Mouse (Mus musculus) heart, adult 18-20 months (tissue): Measurements from ENCODE around the gene Gpc3. TPM values are rescaled to one million over a fixed set of nuclear protein-coding genes. Genes with fewer than 3 reads are reported as not detected.

Experiments used
- DNase-seq, 2 experiments: peaks; one replicate each; pipeline ENCODE4 v3.0.0; 2021 to 2022; ENCODE audit warnings: mixed read lengths in 1 of 2
- total RNA-seq, 2 experiments: library from RNA; stranded (reverse); gene quantifications; 2 replicates each; pipeline ENCODE4 v1.2.3; 2021

Gpc3 gene
- total RNA-seq, 2 experiments from 2014 or later, result 10.3 to 17.4 TPM

DNA sequence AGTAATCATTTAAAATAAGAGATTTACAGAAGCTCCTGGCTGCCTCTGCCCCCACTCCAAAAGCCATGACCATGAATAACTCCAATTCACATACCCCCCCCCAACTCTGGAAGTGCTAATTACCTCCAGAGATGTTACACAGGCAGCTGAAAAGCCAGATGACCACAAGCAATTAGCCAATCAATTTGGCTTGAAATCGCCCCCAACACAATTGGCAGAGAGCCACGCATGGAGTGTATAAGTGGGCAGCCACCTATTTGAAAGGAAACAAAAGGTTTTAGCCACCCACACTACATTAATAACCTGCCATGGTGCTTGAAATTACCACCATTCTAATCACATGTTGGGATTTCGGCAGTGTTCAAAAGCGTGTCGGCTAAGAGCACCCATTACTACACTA, 55.2 kb downstream of the Gpc3 start:
- DNase-seq, result no peak

DNA sequence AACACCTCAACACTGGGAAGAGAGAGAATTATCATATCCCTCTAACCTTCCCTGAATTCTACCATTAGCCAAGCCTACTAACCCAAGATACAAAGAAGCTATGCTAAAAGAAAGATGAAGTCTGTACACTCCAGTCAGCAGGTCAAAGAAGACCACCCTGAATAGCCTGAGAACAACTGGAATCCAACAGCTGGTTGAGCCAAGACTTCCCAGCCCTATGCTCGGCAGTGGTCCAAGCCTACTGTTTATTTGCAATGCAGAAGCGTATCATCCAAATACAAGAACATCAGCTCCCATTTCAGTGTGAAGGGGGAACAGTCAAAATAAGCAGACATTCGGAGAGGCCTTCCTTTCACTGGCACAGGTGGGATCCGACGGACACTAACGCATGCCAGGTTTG, 56.3 kb downstream of the Gpc3 start:
- DNase-seq, result peak; percentile 14 to 24

DNA sequence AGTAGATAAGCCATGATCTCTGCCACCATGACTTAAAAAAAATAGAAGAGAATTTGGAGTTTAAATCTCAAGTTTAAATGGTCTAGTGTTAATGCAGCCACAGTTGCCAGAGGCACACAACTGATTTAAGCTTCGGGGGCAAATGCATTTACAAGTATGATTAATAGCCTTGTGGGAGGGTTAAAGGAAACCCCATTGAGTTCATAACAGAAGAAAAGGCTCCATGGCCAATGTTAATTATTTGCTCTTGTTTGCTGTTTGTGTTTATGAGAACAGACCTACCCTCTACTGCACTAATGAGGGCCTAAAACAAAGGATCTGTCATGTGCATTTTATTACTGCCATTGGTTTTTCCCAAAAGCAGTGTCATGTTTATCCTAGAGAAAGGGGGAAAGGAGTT, 62.5 kb downstream of the Gpc3 start:
- no peak for DNase-seq

DNA sequence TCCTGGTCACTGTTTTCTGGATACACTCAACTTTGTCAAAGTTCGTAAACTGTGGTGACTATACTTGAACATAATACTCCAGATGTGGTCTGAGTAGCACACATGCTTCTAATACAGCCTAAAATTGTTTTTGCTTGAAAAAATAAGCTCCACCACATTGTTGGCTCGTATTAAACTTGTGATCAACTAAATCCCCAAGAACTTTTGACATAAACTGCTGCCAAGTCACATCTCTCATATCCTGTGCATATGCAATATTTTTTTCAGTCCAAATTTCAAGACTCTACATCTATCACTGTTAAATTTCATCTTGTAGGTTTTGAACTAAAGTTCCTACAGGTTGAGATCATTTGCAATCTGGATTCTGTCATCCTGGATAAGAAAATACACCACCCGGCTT, 69.1 kb downstream of the Gpc3 start:
- no peak for DNase-seq

DNA sequence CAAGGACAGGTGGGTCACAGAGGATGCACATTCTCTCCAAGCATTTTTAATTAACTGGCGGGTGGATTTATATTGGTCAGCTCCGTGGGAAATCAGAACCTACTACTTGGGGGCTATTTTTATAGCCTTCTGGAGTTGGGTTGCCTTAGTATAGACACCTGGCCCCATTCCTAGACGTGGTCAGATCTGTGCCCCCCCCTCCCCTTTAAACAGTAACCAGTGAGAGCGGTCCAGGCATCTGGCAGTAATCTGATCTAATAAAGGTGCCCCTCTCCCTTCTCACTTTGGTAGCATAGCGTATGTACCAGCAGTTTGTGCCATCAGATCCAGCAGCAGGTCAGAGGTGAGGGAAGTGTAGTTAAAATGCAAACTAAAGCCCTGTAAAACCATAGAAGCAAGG, 76.5 kb downstream of the Gpc3 start:
- DNase-seq, result no peak

DNA sequence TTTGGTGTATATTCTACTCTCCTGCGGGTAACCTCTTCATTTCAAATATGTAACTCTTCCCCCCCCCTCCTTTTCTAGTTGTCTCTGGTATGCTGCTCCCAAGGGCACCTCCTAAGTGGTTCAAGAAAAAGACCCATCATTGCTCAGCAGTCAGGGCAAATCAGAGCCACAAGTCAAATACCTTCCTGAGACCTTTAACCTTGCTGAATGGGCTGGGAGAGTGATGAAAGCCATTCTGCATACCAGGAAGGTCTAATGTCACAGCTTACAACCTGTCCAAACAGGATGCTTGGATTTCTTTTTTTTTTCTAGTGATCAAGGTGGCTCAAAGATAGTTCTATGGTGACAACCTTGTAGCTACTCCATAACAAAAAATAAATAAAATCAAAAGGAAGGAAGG, 80.0 kb downstream of the Gpc3 start:
- DNase-seq, result no peak

DNA sequence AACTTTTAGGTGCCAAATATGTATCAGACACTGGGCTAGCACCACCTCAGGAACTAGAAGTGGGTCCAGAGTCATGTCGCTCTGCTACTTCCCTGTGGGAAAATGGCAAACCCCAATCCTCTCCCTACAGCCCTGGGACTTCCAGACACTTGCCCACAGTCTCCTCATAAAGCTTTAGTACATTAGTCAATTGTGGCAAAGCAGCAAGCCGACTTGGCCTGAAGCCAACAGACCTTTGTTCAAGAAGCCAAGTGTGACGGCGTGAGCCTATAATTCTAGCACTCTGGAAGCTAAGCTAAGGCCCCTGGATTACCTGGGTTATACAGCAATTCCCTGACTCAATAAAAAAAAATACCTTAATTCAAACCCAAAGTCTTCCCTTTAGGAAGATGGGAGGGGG, 80.7 kb downstream of the Gpc3 start:
- DNase-seq, result no peak

DNA sequence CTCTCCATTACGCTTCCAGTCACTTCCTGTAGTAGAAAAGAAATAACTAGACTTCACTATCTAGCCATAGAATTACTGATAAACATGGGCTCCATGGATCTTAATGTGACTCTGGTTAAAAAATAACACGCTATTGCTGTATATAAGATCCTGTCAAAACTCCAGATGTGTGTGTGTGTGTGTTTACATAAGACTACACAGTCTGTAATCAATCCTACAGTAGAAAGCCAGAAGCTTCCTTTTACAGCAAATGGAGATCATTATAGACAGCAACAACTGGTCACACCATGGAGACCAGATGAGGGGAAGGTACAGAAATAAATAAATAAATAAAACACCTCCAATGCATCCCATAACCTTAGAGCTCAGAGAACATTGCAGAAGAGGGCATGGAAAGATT, 81.6 kb downstream of the Gpc3 start:
- DNase-seq, result no peak

DNA sequence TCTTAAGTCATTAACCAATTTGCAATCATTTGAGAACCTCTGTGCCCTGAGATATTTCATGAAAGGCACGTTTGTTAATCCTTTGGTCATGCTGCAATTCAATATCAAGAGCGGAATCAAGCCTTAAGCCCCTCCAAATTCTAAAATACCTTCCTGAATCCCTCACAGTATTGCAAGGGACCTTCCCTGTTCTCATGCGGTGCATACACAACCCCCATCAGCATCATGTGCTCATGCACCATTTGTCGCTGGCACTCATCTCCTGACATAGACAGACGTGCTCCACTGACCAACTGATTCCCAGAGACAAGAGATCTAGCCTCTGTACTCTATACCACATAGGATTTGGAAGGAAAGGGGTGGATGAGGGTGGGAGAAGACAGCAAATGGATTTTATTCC, 87.7 kb downstream of the Gpc3 start:
- DNase-seq, result no peak

DNA sequence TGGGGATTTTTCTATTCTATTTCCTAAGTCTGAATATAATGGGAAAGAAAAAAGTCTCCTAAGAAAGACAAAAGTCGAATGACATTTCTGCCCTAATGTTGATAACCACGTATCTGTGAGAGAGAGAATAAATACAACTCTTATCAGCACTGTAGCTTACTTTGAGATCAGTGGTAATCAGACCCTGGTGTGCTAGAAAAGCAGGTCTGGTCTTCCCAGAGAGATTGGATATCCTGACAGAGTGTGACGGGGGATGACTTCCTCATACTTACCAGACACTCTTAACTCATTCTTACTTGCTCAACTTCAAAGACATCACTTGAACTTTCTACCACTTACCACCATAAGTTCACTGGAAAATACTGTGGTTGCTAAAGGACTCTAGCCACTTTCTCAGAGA, 88.6 kb downstream of the Gpc3 start:
- DNase-seq, result no peak

DNA sequence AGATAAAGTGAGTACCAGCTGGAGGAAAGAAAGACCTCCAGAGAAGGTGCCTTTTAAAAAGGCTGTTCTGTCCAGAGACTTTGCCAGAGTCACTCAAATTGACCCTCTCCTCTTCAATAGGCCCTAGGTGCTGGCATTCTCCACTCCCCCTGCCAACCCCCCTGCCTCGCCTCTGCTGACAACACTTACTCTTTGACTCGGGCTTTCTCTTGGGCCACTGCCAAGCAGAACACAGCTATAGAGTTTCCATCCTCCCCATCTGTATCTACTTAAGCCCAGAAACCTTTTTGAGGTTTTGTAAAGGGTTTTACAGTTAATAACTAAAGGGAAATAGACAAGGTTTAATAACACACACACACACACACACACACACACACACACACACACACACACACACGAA, 99.2 kb downstream of the Gpc3 start:
- peak in 1 of 2 experiments; percentile 4 for DNase-seq

DNA sequence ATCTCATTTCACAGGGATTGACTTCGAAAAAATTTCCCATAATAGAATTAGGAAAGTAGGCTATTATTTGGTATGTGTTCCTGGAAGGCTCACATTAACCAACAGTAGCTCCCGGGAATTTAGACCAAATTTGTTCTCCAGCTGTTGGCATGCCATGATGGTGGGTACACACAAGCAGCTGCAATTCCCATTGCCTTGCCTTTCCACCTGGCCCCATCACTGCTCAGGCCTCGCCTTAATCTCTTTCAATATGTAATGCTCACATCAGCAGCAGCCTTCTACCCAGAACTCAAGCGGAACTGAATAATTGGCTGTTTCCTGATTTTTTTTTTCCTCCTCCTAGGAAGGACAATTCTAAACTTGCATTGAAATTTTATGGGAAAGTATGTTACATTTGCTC, 102.6 kb downstream of the Gpc3 start:
- no peak for DNase-seq

DNA sequence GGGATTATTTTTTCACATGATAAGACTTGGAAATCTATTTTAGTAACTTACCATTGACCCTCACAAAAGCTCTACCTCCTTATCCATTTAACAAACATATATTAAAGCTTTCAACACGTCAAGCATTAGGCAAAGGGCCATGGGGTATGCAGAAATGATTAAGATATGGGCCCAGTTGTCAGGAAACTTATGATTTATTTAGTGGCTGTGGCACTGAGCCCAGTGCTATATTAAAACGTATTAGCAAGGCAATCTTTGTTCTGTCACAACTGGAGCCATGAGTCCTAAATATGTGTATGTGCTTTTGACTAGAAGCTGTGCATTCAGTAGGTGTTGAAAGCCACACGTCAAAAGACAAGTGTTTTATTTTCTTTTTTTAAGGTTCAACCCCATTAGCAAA, 109.9 kb downstream of the Gpc3 start:
- no peak for DNase-seq

DNA sequence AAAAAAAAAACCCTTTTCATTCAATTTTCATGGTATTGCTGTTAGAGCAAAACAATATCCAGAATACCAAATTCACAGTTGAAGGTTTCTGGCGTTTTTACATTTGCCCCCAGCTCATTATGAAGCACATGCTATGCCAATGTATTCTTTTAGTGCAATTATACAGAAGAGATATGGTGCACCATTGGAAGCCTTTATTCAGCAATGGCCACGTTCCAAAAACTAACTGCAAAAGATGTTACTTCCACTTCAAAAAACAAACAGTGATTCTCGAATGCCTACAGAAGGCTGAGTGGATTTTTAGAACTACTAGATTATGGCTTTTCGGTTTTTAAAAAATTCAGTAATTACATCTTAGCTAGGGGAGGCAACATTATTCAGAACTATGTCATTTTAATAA, 124.3 kb downstream of the Gpc3 start:
- DNase-seq, result no peak

DNA sequence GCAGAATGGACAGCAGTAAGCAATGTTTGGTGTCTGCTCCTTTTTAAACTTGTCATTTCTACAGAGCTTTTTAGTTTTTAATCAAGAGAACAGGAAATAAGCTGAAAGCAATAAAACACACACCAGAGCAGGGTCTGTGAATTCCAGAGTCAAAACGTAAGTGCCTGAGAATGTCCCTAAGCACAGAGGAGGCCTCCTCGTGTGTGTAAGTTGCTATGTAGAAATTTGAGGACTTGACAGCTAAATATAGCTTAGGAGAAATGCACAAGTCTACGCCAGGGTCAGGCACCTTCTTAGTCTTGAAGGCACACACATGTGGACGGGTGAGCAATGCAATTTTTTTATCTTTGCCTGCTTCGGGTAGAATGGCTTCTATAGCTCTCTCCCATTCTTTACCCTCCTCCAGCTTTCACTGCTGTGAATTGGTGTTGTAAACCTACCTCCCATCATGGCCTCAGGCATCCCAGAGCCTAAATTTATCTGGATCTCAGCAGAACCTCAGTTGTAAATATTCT, 158.6 kb downstream of the Gpc3 start:
- no peak for DNase-seq

DNA sequence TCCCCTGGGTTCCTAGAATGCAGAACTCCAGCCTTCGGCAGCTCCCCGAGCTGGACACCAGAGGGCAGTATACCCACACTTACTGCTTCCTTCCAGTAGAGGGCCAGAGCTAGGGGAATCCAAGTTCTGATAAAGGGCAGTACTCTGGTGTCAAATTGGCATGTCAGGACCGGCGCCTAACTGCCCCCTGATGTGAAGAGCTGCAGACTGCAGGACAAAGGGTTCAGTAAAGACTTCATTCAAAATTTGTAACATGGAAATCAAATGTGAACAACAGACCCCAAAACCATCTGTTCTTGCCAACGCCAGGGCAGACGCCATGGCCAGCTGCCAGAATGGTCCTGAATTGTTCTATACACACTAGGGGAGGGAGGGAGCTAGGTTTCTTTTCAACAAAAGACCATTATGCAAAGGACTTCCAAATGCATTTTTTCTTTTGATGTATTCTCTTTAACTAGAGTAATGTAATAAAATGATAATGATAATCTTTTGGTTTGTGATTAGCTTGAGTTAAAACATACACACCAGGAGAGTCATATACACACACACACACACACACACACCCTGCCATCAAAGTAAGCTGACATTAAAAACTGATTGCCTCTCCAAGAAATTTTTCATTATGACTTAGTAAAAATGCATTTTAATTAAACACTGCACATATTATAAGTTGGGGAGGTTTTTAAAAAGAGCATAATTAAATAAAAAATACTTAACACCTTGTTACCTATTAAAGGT, 160.1 kb downstream of the Gpc3 start:
- DNase-seq, result peak; percentile 51 to 81

DNA sequence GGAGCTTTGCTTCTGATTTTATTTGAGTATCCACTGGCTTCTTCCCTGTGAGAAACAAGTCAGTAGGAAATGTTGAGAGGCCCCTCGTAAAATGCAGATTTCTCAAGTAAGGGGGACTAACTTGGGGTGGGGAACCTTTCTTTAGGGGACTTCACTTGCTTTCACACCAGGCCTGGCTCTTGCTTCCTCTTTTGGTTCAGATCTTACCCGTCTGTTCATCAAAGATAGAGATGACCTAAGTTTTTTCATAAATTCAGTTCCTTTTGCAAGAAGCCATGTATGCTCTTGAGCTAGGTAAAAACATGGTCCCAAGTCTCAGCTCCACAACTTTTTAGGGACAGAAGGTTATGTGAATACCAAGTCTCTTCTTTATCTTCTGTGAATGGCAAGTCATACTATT, 164.6 kb downstream of the Gpc3 start:
- no peak for DNase-seq

DNA sequence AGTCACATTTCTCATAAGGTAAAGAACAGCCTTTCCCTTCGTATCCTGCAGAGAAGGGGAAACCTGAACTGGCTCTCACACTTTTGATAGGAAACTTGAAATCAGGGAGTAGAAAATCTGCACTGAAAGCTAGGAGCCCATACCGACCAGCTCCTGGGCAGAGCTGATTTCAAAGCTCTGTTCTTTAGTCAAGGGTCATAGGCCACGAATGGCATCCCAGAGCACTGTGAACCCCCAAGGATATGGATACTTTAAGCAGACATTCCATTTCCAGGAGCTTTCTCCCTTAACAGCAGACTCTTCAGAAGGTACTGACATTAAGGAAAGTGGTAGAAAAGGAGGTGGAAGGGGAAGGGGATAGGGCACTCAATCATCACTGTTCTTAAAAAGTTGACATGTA, 165.3 kb downstream of the Gpc3 start:
- no peak for DNase-seq

DNA sequence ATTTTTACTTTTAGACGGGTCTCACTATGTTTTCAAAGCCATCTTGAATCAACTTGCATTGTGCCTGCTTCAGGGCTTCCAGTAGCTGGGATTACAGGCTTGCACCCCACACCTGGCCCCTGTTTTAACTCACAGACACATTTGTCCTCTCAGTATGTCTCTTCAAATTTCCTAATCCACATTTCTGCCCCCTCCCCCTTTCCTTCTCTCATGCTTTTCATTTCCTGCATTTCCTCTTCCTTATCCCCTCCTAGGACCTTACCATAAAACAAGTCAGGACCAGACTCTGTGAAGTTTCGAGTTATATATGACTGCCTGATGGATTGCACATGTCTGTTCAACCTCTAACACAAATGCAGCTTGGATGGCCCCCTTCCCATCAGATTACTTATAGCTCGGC, 167.2 kb downstream of the Gpc3 start:
- DNase-seq, result no peak

DNA sequence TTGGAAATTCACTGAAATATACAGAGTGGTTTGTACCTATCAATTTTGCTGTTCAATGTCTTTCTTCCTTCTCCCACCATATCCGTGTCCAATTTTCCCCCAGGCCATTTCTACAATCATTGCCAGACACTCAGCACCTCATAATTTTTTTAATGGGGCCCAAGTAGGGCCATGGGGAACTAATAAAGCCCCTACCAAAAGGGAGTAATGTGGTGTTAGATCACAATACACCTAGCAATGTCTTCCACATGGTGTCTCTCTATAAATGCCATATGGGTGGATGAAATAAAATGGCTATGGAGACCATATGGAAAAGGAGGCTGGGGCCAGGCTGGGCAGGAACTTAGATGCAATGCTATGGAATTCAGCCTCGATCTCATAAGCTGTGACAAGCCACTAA, 168.8 kb downstream of the Gpc3 start:
- DNase-seq, result no peak

DNA sequence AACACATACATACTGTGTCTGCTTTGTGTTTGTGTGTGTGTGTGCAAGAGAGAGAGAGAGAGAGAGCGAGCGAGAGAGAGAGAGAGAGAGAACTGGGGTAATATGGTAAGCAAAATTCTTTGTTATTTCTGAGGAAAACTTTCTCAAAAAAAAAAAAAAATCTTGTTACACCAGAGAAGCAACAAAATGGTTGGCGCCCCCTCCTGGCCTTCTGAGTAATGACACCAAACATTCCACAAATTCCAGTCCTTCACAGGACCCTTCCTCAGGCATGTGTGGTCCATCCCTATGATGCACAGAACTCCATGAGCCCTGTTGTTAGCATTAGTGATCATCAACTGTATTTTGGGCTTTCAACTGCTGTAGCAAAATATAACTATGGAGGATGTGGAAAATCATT, 172.0 kb downstream of the Gpc3 start:
- peak in 1 of 2 experiments; percentile 23 for DNase-seq

DNA sequence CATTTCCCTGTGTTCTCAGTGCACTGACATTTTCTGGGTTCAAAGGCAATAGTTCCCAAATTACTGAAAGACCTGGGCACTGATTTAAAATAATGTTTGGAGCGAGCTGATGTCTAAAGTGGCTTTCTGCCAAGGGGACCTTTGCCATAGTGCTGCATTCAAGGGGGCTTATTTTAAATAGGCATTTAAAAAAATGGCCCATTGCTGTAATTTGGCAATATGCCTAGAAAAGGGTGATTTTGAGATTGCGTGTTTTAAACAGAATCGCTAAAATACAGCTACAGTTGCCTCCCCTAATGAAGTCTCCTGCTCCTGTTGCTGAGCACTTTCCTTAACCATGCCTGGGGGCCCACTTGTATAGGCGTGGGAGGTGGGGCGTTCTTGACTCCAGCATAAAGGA, 174.3 kb downstream of the Gpc3 start:
- DNase-seq, result no peak

DNA sequence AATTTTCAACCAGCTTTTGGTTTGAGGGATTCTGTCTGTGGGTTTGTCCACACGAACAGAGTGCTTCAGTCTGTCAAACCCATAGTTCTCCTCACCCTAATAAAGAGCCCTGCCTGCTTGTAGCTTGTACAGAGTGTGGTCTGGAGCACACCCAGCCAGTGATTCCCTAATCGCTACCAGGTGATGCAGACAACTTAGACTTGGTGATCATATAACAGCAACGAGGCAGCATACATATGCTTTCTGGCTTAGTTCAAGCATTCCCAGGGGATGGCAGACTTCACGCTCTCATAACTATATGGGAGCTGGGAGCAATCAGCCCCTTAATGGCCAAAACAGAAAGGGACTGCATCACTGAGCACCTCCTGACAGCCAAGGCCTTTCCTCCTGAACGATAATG, 188.1 kb downstream of the Gpc3 start:
- no peak for DNase-seq

DNA sequence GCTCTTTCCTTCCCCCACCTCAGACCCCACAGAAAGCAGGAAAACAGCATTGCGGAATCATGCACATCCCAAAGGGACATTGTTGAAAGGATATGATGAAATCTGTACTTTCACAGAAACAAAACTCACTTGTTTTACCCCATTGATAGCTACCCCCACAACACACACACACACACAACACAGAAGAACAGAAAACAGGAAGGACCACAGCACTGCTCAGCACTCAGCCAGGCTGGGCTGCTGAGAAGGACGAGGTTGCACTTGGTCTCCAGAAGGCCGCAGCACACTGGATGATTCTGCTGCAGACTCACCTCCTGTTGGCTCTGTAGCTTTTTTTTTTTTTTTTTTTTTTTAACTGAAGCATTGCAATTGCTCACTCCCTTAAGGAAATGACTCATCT, 193.9 kb downstream of the Gpc3 start:
- DNase-seq, result peak; percentile 15 to 34

DNA sequence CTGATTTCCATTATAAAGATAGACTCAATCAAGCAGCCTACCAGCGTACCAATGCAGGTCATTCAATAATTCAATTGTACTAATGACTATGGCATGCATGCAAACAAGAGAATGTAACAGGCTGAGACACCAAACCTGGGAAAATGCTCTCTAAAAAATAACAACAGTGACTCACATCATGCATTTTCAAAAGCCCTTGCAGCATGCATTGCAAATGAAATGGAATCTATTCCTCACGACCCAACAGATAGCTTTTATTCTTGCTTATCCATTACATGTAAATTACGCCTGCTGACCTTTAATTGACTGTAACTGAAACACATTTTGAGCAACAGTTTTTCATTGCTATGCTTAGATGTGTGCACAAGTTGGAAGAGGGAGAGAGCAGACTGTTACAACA, 200.8 kb downstream of the Gpc3 start:
- no peak for DNase-seq
